Mouse (Mus musculus) forebrain, embryonic 10.5 days (tissue): ENCODE results near the gene Tcf12. TPM values are rescaled to one million over a fixed set of nuclear protein-coding genes. Genes with fewer than 3 reads are reported as not detected.

Experiments
- DNase-seq: peaks from one replicate; pipeline ENCODE4 v3.0.0-alpha.2; 2017; ENCODE audit warnings: low spot score; ENCODE audit errors: extremely low spot score
- H3K27ac ChIP-seq: fragments of 300-500 bp; sonication (generic); 2 replicates; pipeline ENCODE4 v1.5.1; 2016; ENCODE audit warnings: mild to moderate bottlenecking
- H3K27me3 ChIP-seq: fragments of 300-500 bp; sonication (generic); 2 replicates; pipeline ENCODE4 v1.6.1; 2016; ENCODE audit warnings: mild to moderate bottlenecking; ENCODE audit not compliant: poor library complexity, severe bottlenecking
- H3K36me3 ChIP-seq: fragments of 300-500 bp; sonication (generic); replicated peaks from 2 replicates; pipeline ENCODE4 v1.6.1; 2016; ENCODE audit warnings: mild to moderate bottlenecking, moderate library complexity
- H3K4me1 ChIP-seq: fragments of 300-500 bp; sonication (generic); 2 replicates; pipeline ENCODE4 v1.6.1; 2016
- H3K4me3 ChIP-seq: fragments of 300-500 bp; sonication (generic); 2 replicates; pipeline ENCODE4 v1.5.1; 2016; ENCODE audit warnings: mild to moderate bottlenecking, moderate library complexity
- H3K9me3 ChIP-seq: fragments of 300-500 bp; sonication (generic); 2 replicates; pipeline ENCODE4 v1.6.1; 2016; ENCODE audit warnings: mild to moderate bottlenecking, moderate library complexity
- WGBS: fragments of 180-500 bp; shearing (Covaris S2); methylation state at CpG from one replicate; pipeline ENCODE4 v1.1.7; 2016; 5-methylcytosine and 5-hydroxymethylcytosine counted together
- polyA plus RNA-seq: library from polyadenylated mRNA; unstranded; fragments of >200 nt; fragmentation: Nextera tagmentation; extraction: Ambion mirVana; gene quantifications from 2 replicates; pipeline ENCODE4 v1.2.1, GENCODE M21; 2016

Tcf12 gene
- polyA plus RNA-seq, 1 experiment from 2014 or later: 110 TPM

DNA sequence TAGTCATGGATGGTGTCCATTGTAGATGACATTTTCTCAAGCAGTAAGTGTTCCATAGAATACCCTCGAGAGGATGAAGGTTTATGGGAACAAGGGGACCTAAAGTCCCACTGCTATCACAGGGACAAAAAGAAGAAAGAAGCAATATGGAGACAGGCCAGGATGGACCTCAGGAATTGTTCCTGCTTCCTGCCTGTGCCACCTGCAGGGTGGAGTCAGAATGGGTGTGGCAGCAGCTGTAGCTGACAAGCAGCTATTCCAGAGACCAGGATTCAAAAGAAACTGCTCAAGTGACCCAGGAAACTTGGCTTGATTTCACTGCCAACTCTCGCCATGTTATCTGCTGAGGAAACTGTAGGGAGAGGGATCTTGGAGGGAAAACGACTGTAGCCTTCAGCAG is 298.1 kb downstream of the Tcf12 start:
- WGBS: 91% methylated on average over 3 of the region's 3 CpGs
- H3K9me3 ChIP-seq: 0 out of 2 replicates have a peak, but pooled peaks cover 3% of the 10 kb centered on the region
- H3K4me3 ChIP-seq: no peak overlapping the region
- H3K4me1 ChIP-seq: peaks cover 45% of the 10 kb centered on the region
- H3K27ac ChIP-seq: no peak overlapping the region
- DNase-seq: no peak
- H3K27me3 ChIP-seq: peaks cover 12% of the 10 kb centered on the region
- no peaks in the 10 kb centered on the region for H3K36me3 ChIP-seq

DNA sequence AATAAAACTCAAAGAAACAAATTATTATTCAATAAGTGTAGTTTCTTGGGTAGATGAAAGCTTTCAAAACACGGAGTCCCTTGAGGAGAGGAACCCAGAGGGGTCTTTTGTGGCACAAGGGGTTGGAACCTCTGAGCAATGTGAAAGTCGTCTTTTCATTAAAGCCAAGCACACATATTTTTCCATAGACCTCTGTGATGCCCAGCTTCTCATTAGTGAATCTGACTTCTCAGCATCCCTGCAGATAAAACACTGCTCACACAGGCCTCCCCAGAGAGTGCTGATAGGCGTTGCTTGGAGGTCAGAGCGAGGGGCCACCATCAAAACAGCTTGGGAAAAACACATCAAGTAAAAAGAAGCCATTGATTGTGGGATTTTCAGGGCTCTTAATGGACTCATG is 298.8 kb downstream of the Tcf12 start:
- 0 out of 2 replicates have a peak, but pooled peaks cover 3% of the 10 kb centered on the region for H3K9me3 ChIP-seq
- H3K36me3 ChIP-seq: no peaks in the 10 kb centered on the region
- H3K27ac ChIP-seq: no peak overlapping the region
- H3K4me1 ChIP-seq: peaks cover 40% of the 10 kb centered on the region
- no peak overlapping the region for H3K4me3 ChIP-seq
- DNase-seq: no peak
- peaks cover 12% of the 10 kb centered on the region for H3K27me3 ChIP-seq
- WGBS: 52% methylated on average over 4 of the region's 4 CpGs

- H3K9me3 ChIP-seq: 0 out of 2 replicates have a peak, but pooled peaks cover 3% of the 10 kb centered on the region
- H3K4me3 ChIP-seq: no peak overlapping the region
- no peak overlapping the region for H3K27ac ChIP-seq
- H3K4me1 ChIP-seq: peaks cover 38% of the 10 kb centered on the region
- peaks cover 12% of the 10 kb centered on the region for H3K27me3 ChIP-seq
- no peaks in the 10 kb centered on the region for H3K36me3 ChIP-seq
- no peak for DNase-seq
- WGBS: 41% methylated on average over 4 of the region's 4 CpGs
Observed at GRCm38 (mm10) chr9:71812402-71812801, 299.3 kb downstream of the Tcf12 start.

- Histone ChIP-seq H3K27me3 (peaks cover 12% of the 10 kb centered on the region), H3K36me3 (no peaks in the 10 kb centered on the region), H3K9me3 (0 out of 2 replicates have a peak, but pooled peaks cover 3% of the 10 kb centered on the region), H3K4me1 (peaks cover 37% of the 10 kb centered on the region), H3K4me3 (no peak overlapping the region), H3K27ac (peak overlapping the region; percentile 22; the same call in 1 of the 2 replicates)
- 72% methylated on average over 5 of the region's 5 CpGs for WGBS
- DNase-seq: no peak
Observed at GRCm38 (mm10) chr9:71811404-71811803, 300.3 kb downstream of the Tcf12 start.

DNA sequence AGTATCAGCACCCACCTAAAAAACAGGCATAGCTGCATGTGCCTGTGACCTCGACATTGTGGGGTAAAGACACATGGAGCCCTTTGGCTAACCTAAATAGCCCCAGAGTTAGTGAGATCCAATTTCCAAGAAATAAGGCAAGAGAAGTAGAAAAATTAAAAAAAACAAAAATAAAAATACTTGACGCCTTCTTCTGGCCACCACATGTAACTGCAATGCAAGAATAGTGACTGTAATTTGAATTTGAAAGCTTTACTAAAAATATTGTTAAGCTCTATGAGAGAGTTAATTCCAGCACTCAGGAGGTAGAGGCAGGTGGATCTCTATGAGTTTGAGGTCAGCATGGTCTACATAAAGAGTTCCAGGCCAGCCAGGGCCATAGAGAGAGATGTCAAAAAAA is 300.9 kb downstream of the Tcf12 start:
- Histone ChIP-seq H3K4me1 (peaks cover 43% of the 10 kb centered on the region), H3K9me3 (0 out of 2 replicates have a peak, but pooled peaks cover 3% of the 10 kb centered on the region), H3K27me3 (peaks cover 12% of the 10 kb centered on the region), H3K27ac (no peak overlapping the region), H3K36me3 (no peaks in the 10 kb centered on the region), H3K4me3 (no peak overlapping the region)
- no peak for DNase-seq
- 75% methylated on average over 2 of the region's 2 CpGs for WGBS

- H3K4me3 ChIP-seq: no peak overlapping the region
Observed at GRCm38 (mm10) chr9:71808640-71809254, 302.9 kb downstream of the Tcf12 start.

GRCm38 (mm10) chr9:71807801-71808200 is 303.9 kb downstream of the Tcf12 start:
- Histone ChIP-seq H3K9me3 (0 out of 2 replicates have a peak, but pooled peaks cover 3% of the 10 kb centered on the region), H3K27ac (no peak overlapping the region), H3K4me1 (peaks cover 62% of the 10 kb centered on the region), H3K27me3 (peaks cover 12% of the 10 kb centered on the region), H3K36me3 (no peaks in the 10 kb centered on the region), H3K4me3 (no peak overlapping the region)
- DNase-seq: no peak
- WGBS: 58% methylated on average over 4 of the region's 4 CpGs

More at GRCm38 (mm10) chr9:71808640-71809254, 302.9 kb downstream of the Tcf12 start:
- peaks cover 60% of the 10 kb centered on the region for H3K4me1 ChIP-seq
- H3K27me3 ChIP-seq: peaks cover 12% of the 10 kb centered on the region
- no peak for DNase-seq
- H3K9me3 ChIP-seq: 0 out of 2 replicates have a peak, but pooled peaks cover 3% of the 10 kb centered on the region
- WGBS: 45% methylated on average over 11 of the region's 11 CpGs
- H3K36me3 ChIP-seq: no peaks in the 10 kb centered on the region
- H3K27ac ChIP-seq: 0 out of 2 replicates have a peak overlapping the region, but pooled peaks have one; percentile 48

DNA sequence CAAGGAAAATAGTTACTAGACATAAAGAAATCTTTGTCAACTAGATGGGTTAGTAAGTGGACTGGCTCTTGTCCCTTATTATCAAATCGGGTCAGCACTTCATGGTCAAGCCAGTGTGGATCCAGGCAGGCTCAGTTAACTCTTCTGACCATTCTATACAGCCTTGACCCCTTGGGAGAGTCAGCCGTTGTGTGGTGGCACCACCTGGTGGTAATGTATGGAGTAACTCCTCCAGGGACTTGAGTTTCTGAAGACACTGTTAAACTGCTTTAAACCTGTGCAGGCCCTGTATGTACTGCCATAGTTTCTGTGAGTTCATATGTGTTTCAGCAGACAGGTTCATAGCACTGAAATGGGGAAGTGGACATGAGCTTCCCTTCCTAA is 305.3 kb downstream of the Tcf12 start:
- peak; percentile 77 for DNase-seq
- H3K27ac ChIP-seq: no peak overlapping the region
- no peaks in the 10 kb centered on the region for H3K36me3 ChIP-seq
- peaks cover 17% of the 10 kb centered on the region for H3K27me3 ChIP-seq
- peaks cover 58% of the 10 kb centered on the region for H3K4me1 ChIP-seq
- no peak overlapping the region for H3K4me3 ChIP-seq
- WGBS: 9% methylated on average over 2 of the region's 2 CpGs
- H3K9me3 ChIP-seq: 0 out of 2 replicates have a peak, but pooled peaks cover 3% of the 10 kb centered on the region

GRCm38 (mm10) chr9:71805646-71806421 is 305.8 kb downstream of the Tcf12 start:
- Histone ChIP-seq H3K36me3 (no peaks in the 10 kb centered on the region), H3K9me3 (0 out of 2 replicates have a peak, but pooled peaks cover 3% of the 10 kb centered on the region), H3K4me3 (no peak overlapping the region), H3K4me1 (peaks cover 54% of the 10 kb centered on the region), H3K27me3 (peaks cover 23% of the 10 kb centered on the region), H3K27ac (peak overlapping the region; percentile 62)
- WGBS: 53% methylated on average over 6 of the region's 6 CpGs
- DNase-seq: no peak

- Histone ChIP-seq H3K9me3 (no peaks in the 10 kb centered on the region), H3K27me3 (peaks cover 17% of the 10 kb centered on the region), H3K4me3 (no peak overlapping the region), H3K36me3 (no peaks in the 10 kb centered on the region), H3K27ac (peak overlapping the region; percentile 42; the same call in 1 of the 2 replicates), H3K4me1 (peaks cover 49% of the 10 kb centered on the region)
- WGBS: 31% methylated on average over 6 of the region's 6 CpGs
- DNase-seq: no peak
Observed at GRCm38 (mm10) chr9:71804116-71804515, 307.6 kb downstream of the Tcf12 start.

DNA sequence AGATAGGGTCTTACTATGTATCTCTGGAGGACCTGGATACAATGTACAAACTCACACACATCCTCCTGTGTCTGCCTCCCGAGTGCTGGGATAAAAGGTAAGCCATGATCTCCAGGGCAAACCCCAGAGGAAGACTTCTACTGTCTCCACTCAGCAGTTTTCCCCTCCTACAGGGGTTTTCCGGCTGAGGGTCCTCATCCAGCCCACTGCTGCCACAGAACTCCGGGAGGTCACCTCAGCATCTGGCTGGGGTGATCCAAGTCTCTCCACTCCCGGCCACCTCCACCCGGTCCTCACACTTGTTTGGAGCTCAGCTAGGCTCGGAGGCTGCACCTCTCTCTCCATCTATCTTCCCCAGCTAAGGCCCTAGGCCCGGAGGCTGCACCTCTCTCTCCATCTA is 308.4 kb downstream of the Tcf12 start:
- no peaks in the 10 kb centered on the region for H3K36me3 ChIP-seq
- H3K4me3 ChIP-seq: no peak overlapping the region
- H3K27ac ChIP-seq: peak overlapping the region; percentile 42; the same call in 1 of the 2 replicates
- no peaks in the 10 kb centered on the region for H3K9me3 ChIP-seq
- H3K27me3 ChIP-seq: peaks cover 12% of the 10 kb centered on the region; the same call in 1 of the 2 replicates
- DNase-seq: no peak
- peaks cover 46% of the 10 kb centered on the region for H3K4me1 ChIP-seq
- WGBS: 66% methylated on average over 7 of the region's 7 CpGs

GRCm38 (mm10) chr9:71799598-71799997 is 312.1 kb downstream of the Tcf12 start:
- peaks cover 12% of the 10 kb centered on the region; the same call in 1 of the 2 replicates for H3K27me3 ChIP-seq
- H3K9me3 ChIP-seq: no peaks in the 10 kb centered on the region
- H3K36me3 ChIP-seq: no peaks in the 10 kb centered on the region
- WGBS: 90% methylated on average over 5 of the region's 5 CpGs
- no peak overlapping the region for H3K4me3 ChIP-seq
- no peak for DNase-seq
- peaks cover 45% of the 10 kb centered on the region for H3K4me1 ChIP-seq
- no peak overlapping the region for H3K27ac ChIP-seq

DNA sequence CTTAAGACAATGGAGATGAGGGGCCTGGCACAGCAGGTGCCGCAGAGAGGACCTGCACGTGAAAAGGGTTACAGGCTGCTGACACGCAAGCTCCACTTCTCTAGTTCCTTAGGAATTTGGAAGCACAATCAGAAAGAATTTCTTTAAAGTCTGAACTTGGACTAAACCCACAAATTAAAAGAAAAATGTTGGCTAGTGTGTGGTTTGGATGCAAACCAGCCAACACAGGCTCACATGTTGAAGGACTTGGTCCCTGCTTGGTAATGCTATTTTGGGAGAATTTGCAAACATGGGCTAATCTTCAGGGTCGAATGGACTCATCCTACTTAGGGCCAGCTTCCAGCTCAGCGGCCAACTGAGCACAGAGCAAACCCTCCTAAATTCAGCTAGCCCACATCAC is 313.5 kb downstream of the Tcf12 start:
- H3K4me3 ChIP-seq: no peak overlapping the region
- H3K27ac ChIP-seq: no peak overlapping the region
- 62% methylated on average over 5 of the region's 5 CpGs for WGBS
- peaks cover 12% of the 10 kb centered on the region; the same call in 1 of the 2 replicates for H3K27me3 ChIP-seq
- no peak for DNase-seq
- H3K4me1 ChIP-seq: peaks cover 31% of the 10 kb centered on the region
- H3K36me3 ChIP-seq: no peaks in the 10 kb centered on the region
- no peaks in the 10 kb centered on the region for H3K9me3 ChIP-seq
